Mouse (Mus musculus): ENCODE measurements at regions not wholly inside any gene's neighbourhood (a gene's known extent, or its start where the extent isn't known, plus 50 kb on each side); places are given as distances from the start of the nearest gene placed in this dataset.

GRCm38 (mm10) chr4:10149911-10150310 lies 724.4 kb upstream of the 2610301B20Rik start:
- no peak for DNase-seq

DNA sequence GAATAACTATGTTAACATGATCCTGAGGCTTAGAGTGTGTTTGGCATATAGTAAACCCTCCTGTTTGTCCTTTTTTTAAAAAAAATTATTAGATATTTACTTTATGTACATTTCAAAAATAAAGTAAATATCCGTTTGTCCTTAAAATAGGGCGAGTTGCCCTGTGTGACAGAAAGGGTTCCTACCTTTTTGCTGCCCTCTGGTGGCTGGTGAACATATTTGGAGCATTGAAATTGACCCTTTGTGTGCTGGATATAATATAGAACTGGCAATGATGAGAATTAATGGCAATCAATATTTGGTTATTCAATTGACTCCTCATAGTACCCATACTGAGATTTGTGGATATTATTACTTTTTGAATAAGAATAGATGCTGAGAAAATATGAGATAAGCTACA lies 723.8 kb upstream of the 2610301B20Rik start:
- peak; percentile 10 for DNase-seq

DNA sequence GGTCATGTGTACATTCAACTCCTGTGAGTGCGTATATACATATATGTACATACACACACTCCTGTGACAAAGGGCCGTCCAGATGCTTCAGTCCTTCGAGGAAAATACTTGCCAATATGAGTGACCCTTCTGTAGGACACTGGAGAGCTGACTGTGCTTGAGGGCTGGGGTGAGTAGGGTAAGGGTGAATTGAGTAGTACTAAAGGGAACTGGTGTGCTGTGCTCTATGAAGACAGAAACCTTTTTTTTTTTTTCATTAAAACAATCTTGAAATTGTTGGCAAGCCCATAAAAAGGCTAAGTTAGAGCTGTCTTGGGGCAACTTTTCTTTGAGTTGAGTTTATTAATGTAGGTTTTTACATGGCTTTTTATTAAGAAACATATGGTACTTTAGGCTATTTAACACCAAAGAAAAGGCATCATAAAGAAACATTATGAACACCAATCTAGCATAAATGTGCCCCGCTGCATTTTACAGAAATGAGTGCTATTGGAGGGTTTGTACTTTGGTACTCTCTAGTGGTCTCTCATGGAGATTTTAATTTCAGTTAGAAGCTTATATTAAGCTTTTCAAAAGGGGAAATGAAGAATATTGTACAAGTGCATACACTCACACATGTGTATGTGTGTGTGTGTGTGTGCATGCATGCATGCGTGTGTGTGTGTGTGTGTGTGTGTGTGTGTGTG lies 718.5 kb upstream of the 2610301B20Rik start:
- no peak for DNase-seq

GRCm38 (mm10) chr4:10189896-10190295 lies 684.4 kb upstream of the 2610301B20Rik start:
- DNase-seq, result no peak

- no peak for DNase-seq
These were observed 676.9 kb upstream of the 2610301B20Rik start for GRCm38 (mm10) chr4:10197245-10197943.

- DNase-seq, result no peak
These were observed 672.5 kb upstream of the 2610301B20Rik start for GRCm38 (mm10) chr4:10201835-10202234.

DNA sequence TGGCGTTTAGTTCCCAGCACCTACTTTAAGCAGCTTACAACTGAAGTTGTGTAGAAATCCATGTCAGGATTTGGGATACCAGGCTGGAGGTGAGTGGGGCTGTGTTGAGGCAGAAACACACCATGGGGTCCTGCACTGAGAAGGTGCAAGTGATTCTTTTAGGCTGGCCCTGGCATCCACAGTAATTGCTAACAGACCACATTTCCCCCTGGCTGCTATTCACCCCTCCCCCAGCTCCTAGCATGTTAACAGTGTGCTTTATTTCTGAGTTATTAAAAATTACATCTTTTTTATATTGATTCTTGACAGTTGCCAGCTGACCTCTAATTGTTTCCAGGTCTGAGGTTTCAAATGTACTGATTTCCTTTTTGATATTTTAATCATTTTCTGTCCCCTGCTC lies 670.1 kb upstream of the 2610301B20Rik start:
- no peak for DNase-seq

DNA sequence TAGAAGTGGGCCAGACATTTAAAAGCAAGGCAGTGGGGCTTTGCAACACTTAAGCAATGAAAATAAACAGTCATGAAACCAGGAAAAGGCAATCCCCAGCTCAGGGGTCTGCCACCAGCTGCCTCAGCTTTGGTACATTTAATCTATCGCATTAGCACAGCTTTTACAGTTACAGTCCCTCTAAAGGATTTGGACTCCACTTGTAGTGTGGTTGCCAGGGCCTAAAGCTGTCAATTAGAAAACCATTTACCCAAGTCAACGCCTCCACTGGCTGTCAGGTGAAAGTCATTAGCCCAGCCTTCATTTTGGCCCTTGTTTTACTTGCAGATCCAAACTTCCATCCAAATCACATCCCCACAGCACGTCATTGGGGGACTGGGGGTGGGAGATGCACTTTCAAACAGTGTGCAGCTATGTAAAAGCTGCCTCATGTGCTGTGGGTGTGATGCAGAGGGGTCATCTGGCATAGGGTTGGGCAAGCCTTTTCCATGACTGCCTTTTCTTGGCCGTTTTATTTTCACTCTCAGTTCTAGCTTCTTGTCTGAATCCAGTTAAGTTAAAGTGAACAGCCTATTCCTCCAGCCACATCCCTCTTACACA lies 664.9 kb upstream of the 2610301B20Rik start:
- DNase-seq, result no peak

DNA sequence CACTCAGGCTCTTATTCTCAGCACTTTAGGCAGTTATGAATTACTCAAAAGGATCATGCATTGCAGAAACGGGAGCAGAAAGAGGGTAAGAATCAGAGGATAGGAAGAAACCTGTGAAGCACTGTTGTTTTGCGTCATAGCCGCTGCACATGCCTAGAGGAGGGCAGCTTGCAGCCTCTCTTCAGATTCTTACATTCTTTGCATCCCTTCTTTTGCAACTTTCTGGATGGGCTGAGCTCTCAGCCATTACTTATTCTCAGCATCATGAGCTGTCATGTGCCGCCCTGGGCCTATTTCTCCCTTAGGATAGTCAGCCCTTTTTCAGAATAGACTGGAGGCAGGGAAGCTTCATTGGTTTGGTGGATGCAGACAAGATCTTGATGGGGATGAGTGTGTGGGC lies 663.0 kb upstream of the 2610301B20Rik start:
- DNase-seq, result no peak

DNA sequence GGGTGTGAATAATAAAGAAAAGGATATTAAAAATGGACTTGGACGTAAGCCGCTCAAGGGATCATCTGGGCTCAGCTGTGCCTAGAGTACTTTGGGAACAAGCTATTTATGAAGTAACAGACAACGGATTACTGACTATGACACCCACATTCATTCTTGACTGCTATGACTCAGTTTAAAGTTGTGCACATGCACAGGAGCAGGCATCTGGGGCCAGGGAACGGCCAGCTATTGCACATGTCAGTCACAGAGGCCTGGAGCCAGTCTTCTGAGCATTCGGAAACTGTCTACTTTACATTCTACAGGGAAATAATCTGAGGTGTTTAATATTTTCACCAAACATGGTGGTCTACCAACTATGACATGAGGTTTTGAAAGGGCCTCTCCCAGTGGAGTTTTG lies 639.0 kb upstream of the 2610301B20Rik start:
- DNase-seq, result no peak

DNA sequence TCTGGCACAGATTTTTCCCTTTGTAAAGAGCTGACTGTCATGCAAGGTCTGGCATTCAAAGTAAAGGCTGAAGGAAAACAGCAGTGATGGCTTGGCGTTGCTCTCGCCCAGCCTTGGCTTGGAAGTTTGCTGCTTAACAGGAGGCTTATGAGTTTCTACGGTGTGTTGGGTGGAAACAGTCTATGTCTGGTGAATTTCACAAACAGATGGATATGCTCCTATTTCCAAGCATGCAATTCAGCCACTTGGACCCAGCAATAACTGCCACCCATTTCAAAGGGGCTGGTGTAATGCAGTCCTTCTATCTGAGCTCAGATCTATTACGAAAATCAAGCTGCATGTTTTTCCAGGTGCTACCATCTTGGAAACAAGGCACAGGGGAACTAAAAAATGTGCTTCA lies 632.2 kb upstream of the 2610301B20Rik start:
- DNase-seq, result no peak

- DNase-seq, result no peak
These were observed 631.4 kb upstream of the 2610301B20Rik start for GRCm38 (mm10) chr4:10242909-10243308.

DNA sequence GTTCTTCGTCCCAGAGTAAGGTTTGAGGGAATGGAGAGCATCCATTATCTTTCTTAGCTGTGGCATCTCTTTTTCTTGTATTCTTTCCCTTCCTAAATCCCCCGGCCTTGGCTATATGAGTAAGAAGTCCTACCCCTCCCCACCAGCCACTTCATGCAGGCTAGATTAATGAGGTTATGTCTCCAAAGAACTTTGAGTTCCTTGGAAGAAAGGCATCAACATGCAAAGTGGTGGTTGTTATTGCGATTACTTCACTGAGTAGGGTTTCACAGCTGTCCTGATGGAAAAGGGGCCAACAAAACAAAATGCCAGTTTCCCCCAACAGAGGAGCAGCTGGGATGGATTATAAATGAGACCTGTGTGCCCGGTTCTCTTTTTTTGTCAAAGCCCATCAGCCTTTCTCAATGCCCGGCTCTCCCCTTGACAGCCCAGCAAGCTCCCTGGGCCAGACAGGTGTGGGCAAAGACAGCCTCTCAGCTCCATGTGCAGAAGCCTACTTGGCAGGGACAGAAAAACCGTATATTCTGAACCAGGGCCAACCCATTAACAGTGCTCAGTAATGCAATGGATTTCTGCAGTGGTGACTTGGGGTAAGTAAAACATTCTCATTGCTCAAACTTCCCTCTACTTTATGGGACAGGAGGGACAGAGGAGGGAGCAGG lies 620.1 kb upstream of the 2610301B20Rik start:
- no peak for DNase-seq

- DNase-seq, result no peak
These were observed 616.8 kb upstream of the 2610301B20Rik start for GRCm38 (mm10) chr4:10257537-10257936.

GRCm38 (mm10) chr4:10260351-10260750 lies 613.9 kb upstream of the 2610301B20Rik start:
- no peak for DNase-seq

GRCm38 (mm10) chr4:10265942-10266341 lies 608.4 kb upstream of the 2610301B20Rik start:
- no peak for DNase-seq

- DNase-seq, result no peak
These were observed 588.7 kb upstream of the 2610301B20Rik start for GRCm38 (mm10) chr4:10285562-10285961.

DNA sequence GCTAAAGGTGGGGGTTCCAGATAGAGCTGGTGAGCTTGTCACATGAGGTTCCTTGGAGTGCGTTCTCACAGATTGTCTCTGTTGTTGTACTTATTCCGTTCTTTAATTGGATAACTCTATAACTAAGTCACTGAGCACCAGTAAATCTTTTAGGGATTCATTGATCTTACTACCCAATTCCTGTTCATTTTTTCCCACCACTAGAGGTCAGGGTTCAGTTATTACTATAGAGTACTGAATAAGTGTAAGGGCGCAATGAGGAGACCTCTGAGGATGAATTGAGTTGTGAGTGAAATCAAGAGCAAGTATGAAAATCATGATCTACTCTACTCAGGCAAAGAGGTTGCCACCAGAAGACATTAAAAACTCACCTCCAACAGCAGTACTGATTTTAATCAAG lies 584.0 kb upstream of the 2610301B20Rik start:
- no peak for DNase-seq

DNA sequence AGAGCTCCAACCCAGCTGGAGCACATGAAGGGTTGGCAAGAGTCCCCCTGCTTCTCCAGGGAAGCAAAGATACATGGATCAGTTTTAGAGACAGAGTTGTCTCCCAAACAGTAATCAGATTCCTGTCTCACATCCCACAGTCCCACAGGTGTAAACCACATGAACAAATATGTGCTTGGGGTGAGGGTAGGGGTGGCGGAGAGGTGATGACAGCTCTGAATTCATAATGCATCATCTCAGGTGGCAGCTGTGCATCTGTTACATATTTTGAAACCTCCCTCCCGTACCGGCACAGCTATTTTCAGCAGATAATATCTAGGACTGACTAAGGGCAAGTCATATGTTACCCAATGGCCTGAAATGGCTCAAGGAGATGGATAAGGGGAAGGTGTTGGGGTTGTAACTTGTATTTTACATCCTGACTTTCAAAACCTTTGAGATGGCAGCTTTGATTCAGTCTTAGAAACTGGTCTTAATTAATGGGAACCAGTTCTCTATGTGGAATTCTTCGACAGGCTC lies 579.2 kb upstream of the 2610301B20Rik start:
- DNase-seq, result no peak

GRCm38 (mm10) chr4:10296220-10296619 lies 578.1 kb upstream of the 2610301B20Rik start:
- DNase-seq, result no peak

DNA sequence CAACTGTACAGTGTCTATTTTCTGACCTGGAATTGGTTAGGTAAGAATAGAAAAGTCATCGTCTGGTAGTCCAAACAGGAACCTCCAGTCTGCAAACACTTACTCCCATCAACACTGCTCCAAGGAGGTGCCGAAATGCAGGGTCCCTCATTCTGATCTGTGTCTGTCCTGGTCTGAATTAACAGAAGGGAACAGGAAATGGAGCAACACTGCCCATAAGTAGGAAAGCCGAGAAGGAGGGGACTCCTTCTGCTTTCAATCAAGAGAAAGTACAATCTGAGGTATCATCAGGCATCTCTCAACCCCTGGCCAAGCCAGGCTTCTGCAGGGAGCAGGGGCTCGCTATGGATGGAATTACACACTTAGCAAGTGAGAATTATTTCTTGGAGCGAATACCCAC lies 562.4 kb upstream of the 2610301B20Rik start:
- no peak for DNase-seq

DNA sequence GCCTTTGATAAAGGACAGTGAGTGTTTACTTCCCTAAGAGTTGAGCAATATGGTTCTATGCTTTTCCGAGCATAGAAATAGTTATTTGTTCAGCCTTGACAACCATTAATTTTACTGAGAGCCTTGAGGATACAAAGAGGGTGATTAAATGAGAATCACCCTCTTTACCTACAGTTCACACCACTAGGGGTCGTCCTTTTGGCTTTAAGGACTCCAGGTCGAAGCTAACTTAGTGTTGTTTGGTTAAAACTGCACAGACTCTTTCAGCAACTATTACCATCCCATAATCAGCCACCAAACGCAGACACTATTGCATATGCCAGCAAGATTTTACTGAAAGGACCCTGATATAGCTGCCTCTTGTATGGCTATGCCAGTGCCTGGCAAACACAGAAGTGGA lies 559.2 kb upstream of the 2610301B20Rik start:
- no peak for DNase-seq

DNA sequence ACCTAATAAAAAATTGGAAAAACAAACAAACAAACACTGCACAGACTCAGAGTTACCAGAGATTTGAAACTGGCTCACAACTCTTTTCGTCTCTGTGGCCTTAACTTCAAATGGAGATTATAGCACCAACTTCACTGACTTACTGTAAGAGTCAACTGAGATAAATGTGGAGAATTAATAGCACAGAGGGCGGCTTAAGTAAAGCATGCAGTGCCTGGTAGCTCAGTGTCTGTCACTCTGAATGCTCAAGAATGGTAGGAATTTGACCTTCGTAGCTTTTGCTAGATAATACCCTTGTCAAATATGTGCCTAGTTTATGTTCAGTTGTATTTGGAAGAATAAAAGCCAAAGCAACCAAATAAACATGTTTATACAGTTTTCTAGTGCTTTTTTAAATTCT lies 558.4 kb upstream of the 2610301B20Rik start:
- no peak for DNase-seq

GRCm38 (mm10) chr4:10344147-10344546 lies 530.2 kb upstream of the 2610301B20Rik start:
- DNase-seq, result no peak
